Mouse (Mus musculus) erythroid progenitor cell, adult 5-6 weeks (primary cell): Measurements from ENCODE around the gene Ulk2. TPM values are rescaled to one million over a fixed set of nuclear protein-coding genes. Genes with fewer than 3 reads are reported as not detected.

Experiments used
- ATAC-seq: replicated peaks from 2 replicates; pipeline ENCODE4 v1.8.0; 2016; ENCODE audit warnings: moderate number of reproducible peaks, mild to moderate bottlenecking, moderate TSS enrichment, inconsistent platforms; ENCODE audit not compliant: poor library complexity, low FRiP score, severe bottlenecking
- total RNA-seq, 2 experiments: library from RNA; stranded (forward) in 1 of 2; stranded (reverse) in 1 of 2; fragments of 150-400 nt in 1 of 2; fragments of 186-747, 209-891 nt in 1 of 2; gene quantifications; 2 replicates each; pipeline versions ENCODE4 v1.2.3 to v1.2.4; 2015 to 2017; ENCODE audit warnings: low replicate concordance in 2 of 2

The Ulk2 gene
- total RNA-seq, 2 experiments from 2014 or later: 5.4 to 8.2 TPM

- ATAC-seq: no peak
These were observed 80.2 kb downstream of the Ulk2 start for GRCm38 (mm10) chr11:61774551-61775149.

GRCm38 (mm10) chr11:61761584-61762407 lies 93.1 kb downstream of the Ulk2 start, which contains the start of gene Prpsap2:
Gene Prpsap2, minus strand, starts transcription at chr11:61762088.
- peak; percentile 90 for ATAC-seq

- ATAC-seq: no peak
These were observed 94.4 kb downstream of the Ulk2 start for GRCm38 (mm10) chr11:61760518-61760917.

- peak; percentile 81 for ATAC-seq
These were observed 97.7 kb downstream of the Ulk2 start for GRCm38 (mm10) chr11:61757151-61757550.

- ATAC-seq: peak; percentile 85
These were observed 103.3 kb downstream of the Ulk2 start for GRCm38 (mm10) chr11:61751612-61752011.

- ATAC-seq: no peak
These were observed 107.7 kb downstream of the Ulk2 start for GRCm38 (mm10) chr11:61747161-61747560.

GRCm38 (mm10) chr11:61745781-61746180 lies 109.1 kb downstream of the Ulk2 start:
- no peak for ATAC-seq

GRCm38 (mm10) chr11:61744460-61744859 lies 110.4 kb downstream of the Ulk2 start:
- no peak for ATAC-seq

- no peak for ATAC-seq
These were observed 111.1 kb downstream of the Ulk2 start for GRCm38 (mm10) chr11:61743768-61744167.

GRCm38 (mm10) chr11:61740500-61740899 lies 114.4 kb downstream of the Ulk2 start:
- no peak for ATAC-seq

- ATAC-seq: no peak
These were observed 117.6 kb downstream of the Ulk2 start for GRCm38 (mm10) chr11:61737290-61737689.

GRCm38 (mm10) chr11:61732672-61733071 lies 122.2 kb downstream of the Ulk2 start:
- no peak for ATAC-seq

GRCm38 (mm10) chr11:61728037-61728436 lies 126.8 kb downstream of the Ulk2 start:
- no peak for ATAC-seq

Other genes with a start within 250 kb of the Ulk2 start
- gene Grap, start 201.8 kb downstream of the Ulk2 start, total RNA-seq (2015; ENCODE audit: low replicate concordance): 1.4 and 9.2 TPM in 2 replicates
- gene Grap, start 201.8 kb downstream of the Ulk2 start, total RNA-seq (2017; ENCODE audit: low replicate concordance): 0.51 and 1.4 TPM in 2 replicates
- gene Fam83g, start 171.0 kb downstream of the Ulk2 start, total RNA-seq (2015; ENCODE audit: low replicate concordance): not detected in 2 replicates
- 0.64 TPM in 1 of 2 replicates, not detected in the other for gene Fam83g, start 171.0 kb downstream of the Ulk2 start, total RNA-seq (2017; ENCODE audit: low replicate concordance)
- gene Slc5a10, start 134.2 kb downstream of the Ulk2 start, total RNA-seq (2015; ENCODE audit: low replicate concordance): not detected in 2 replicates
- 0.13 TPM in 1 of 2 replicates, not detected in the other for gene Slc5a10, start 134.2 kb downstream of the Ulk2 start, total RNA-seq (2017; ENCODE audit: low replicate concordance)
- gene Prpsap2, start 93.0 kb downstream of the Ulk2 start, total RNA-seq (2015; ENCODE audit: low replicate concordance): 10.8 and 10.9 TPM in 2 replicates
- gene Prpsap2, start 93.0 kb downstream of the Ulk2 start, total RNA-seq (2017; ENCODE audit: low replicate concordance): 5.7 and 14.6 TPM in 2 replicates
- gene Akap10, start 75.2 kb upstream of the Ulk2 start, total RNA-seq (2015; ENCODE audit: low replicate concordance): 16.3 and 20.5 TPM in 2 replicates
- gene Akap10, start 75.2 kb upstream of the Ulk2 start, total RNA-seq (2017; ENCODE audit: low replicate concordance): 19.8 and 28.8 TPM in 2 replicates
- gene Specc1, start 101.7 kb upstream of the Ulk2 start, total RNA-seq (2015; ENCODE audit: low replicate concordance): 223 and 243 TPM in 2 replicates
- 391 and 459 TPM in 2 replicates for gene Specc1, start 101.7 kb upstream of the Ulk2 start, total RNA-seq (2017; ENCODE audit: low replicate concordance)